Mouse (Mus musculus) liver, embryonic 15.5 days (tissue): ENCODE data around the gene Tfap2d. TPM values are rescaled to one million over a fixed set of nuclear protein-coding genes. Genes with fewer than 3 reads are reported as not detected.

Experiments used
- ATAC-seq: fragments of 200-750 bp; cut with Nextera tagmentation; 2 replicates; pipeline ENCODE4 v1.8.0; 2017; ENCODE audit warnings: moderate number of reproducible peaks, mild to moderate bottlenecking, moderate library complexity; ENCODE audit not compliant: insufficient read depth
- H3K27ac ChIP-seq: fragments of 300-500 bp; sonication (generic); replicated peaks from 2 replicates; pipeline ENCODE4 v1.5.1; 2015; ENCODE audit warnings: mild to moderate bottlenecking, inconsistent platforms
- H3K27me3 ChIP-seq: fragments of 300-500 bp; sonication (generic); 2 replicates; pipeline ENCODE4 v1.6.1; 2015; ENCODE audit warnings: mild to moderate bottlenecking, inconsistent platforms
- H3K36me3 ChIP-seq: fragments of 300-500 bp; sonication (generic); replicated peaks from 2 replicates; pipeline ENCODE4 v1.6.1; 2015; ENCODE audit warnings: moderate library complexity, mild to moderate bottlenecking, inconsistent platforms
- H3K4me1 ChIP-seq: fragments of 300-500 bp; sonication (generic); replicated peaks from 2 replicates; pipeline ENCODE4 v1.6.1; 2015; ENCODE audit warnings: inconsistent platforms
- H3K4me2 ChIP-seq: fragments of 300-500 bp; sonication (generic); 2 replicates; pipeline ENCODE4 v1.6.1; 2015; ENCODE audit warnings: moderate library complexity, mild to moderate bottlenecking, inconsistent platforms
- H3K4me3 ChIP-seq: fragments of 300-500 bp; sonication (generic); replicated peaks from 2 replicates; pipeline ENCODE4 v1.5.1; 2015; ENCODE audit warnings: mild to moderate bottlenecking, inconsistent platforms
- H3K9ac ChIP-seq: fragments of 300-500 bp; sonication (generic); 2 replicates; pipeline ENCODE4 v1.6.1; 2015; ENCODE audit warnings: moderate library complexity, mild to moderate bottlenecking, inconsistent platforms
- H3K9me3 ChIP-seq: fragments of 300-500 bp; sonication (generic); replicated peaks from 2 replicates; pipeline ENCODE4 v1.6.1; 2016; ENCODE audit warnings: inconsistent platforms
- WGBS: fragments of 180-500 bp; shearing (Covaris S2); methylation state at CpG from one replicate; pipeline ENCODE4 v1.1.7; 2015; ENCODE audit warnings: mixed read lengths; ENCODE audit not compliant: insufficient replicate concordance; 5-methylcytosine and 5-hydroxymethylcytosine counted together
- polyA plus RNA-seq: library from polyadenylated mRNA; unstranded; fragments of >200 nt; fragmentation: Nextera tagmentation; extraction: Ambion mirVana; gene quantifications from 2 replicates; pipeline ENCODE4 v1.2.1, GENCODE M21; 2015

The Tfap2d gene
- polyA plus RNA-seq, 1 experiment from 2014 or later, result not detected

- no peak for ATAC-seq
- H3K4me1 ChIP-seq, result no peaks in the 10 kb centered on the region
- no peaks in the 10 kb centered on the region for H3K36me3 ChIP-seq
- no peak overlapping the region for H3K4me2 ChIP-seq
- no peak overlapping the region for H3K4me3 ChIP-seq
- no peaks in the 10 kb centered on the region for H3K9me3 ChIP-seq
- H3K27ac ChIP-seq, result no peak overlapping the region
- WGBS, result 4% methylated on average over 16 of the region's 16 CpGs
- H3K9ac ChIP-seq, result no peak overlapping the region
- H3K27me3 ChIP-seq, result peaks cover 49% of the 10 kb centered on the region
These were observed 6.9 kb downstream of the Tfap2d start for GRCm38 (mm10) chr1:19109711-19110110.

- no peaks in the 10 kb centered on the region for H3K4me1 ChIP-seq
- H3K4me3 ChIP-seq, result no peak overlapping the region
- ATAC-seq, result no peak
- no peaks in the 10 kb centered on the region for H3K36me3 ChIP-seq
- no peak overlapping the region for H3K4me2 ChIP-seq
- no peaks in the 10 kb centered on the region for H3K9me3 ChIP-seq
- no peak overlapping the region for H3K27ac ChIP-seq
- 3% methylated on average over 5 of the region's 5 CpGs for WGBS
- H3K9ac ChIP-seq, result no peak overlapping the region
- H3K27me3 ChIP-seq, result peaks cover 44% of the 10 kb centered on the region
These were observed 7.4 kb downstream of the Tfap2d start for GRCm38 (mm10) chr1:19110211-19110610.

- Histone ChIP-seq H3K9me3 (no peaks in the 10 kb centered on the region), H3K4me3 (no peak overlapping the region), H3K9ac (no peak overlapping the region), H3K27ac (no peak overlapping the region), H3K4me2 (no peak overlapping the region), H3K36me3 (no peaks in the 10 kb centered on the region), H3K27me3 (peaks cover 36% of the 10 kb centered on the region), H3K4me1 (no peaks in the 10 kb centered on the region)
- WGBS, result 1% methylated on average over 22 of the region's 22 CpGs
- no peak for ATAC-seq
These were observed 8.2 kb downstream of the Tfap2d start for GRCm38 (mm10) chr1:19111020-19111419.

GRCm38 (mm10) chr1:19178742-19179397 lies 76.0 kb downstream of the Tfap2d start:
- H3K4me1 ChIP-seq, result no peaks in the 10 kb centered on the region
- no peak overlapping the region for H3K4me3 ChIP-seq
- H3K36me3 ChIP-seq, result no peaks in the 10 kb centered on the region
- WGBS, result 7% methylated on average over 4 of the region's 4 CpGs
- H3K9me3 ChIP-seq, result no peaks in the 10 kb centered on the region
- no peak overlapping the region for H3K4me2 ChIP-seq
- no peak overlapping the region for H3K27ac ChIP-seq
- ATAC-seq, result no peak
- no peaks in the 10 kb centered on the region for H3K27me3 ChIP-seq
- no peak overlapping the region for H3K9ac ChIP-seq

- Histone ChIP-seq H3K27me3 (peaks cover 37% of the 10 kb centered on the region), H3K36me3 (no peaks in the 10 kb centered on the region), H3K9me3 (no peaks in the 10 kb centered on the region), H3K27ac (no peak overlapping the region), H3K4me3 (no peak overlapping the region), H3K9ac (no peak overlapping the region), H3K4me1 (no peaks in the 10 kb centered on the region), H3K4me2 (peak overlapping the region; percentile 33)
- WGBS, result 2% methylated on average over 12 of the region's 12 CpGs
- ATAC-seq, result no peak
These were observed 102.8 kb downstream of the Tfap2d start for GRCm38 (mm10) chr1:19205649-19206048.

- no peak for ATAC-seq
- H3K36me3 ChIP-seq, result no peaks in the 10 kb centered on the region
- 2% methylated on average over 7 of the region's 7 CpGs for WGBS
- H3K4me1 ChIP-seq, result no peaks in the 10 kb centered on the region
- no peaks in the 10 kb centered on the region for H3K9me3 ChIP-seq
- H3K4me3 ChIP-seq, result no peak overlapping the region
- H3K27ac ChIP-seq, result no peak overlapping the region
- peaks cover 43% of the 10 kb centered on the region for H3K27me3 ChIP-seq
- no peak overlapping the region for H3K9ac ChIP-seq
- no peak overlapping the region for H3K4me2 ChIP-seq
These were observed 103.4 kb downstream of the Tfap2d start for GRCm38 (mm10) chr1:19206194-19206593.

GRCm38 (mm10) chr1:19207611-19208010 lies 104.8 kb downstream of the Tfap2d start:
- H3K36me3 ChIP-seq, result no peaks in the 10 kb centered on the region
- no peak for ATAC-seq
- no peaks in the 10 kb centered on the region for H3K9me3 ChIP-seq
- no peak overlapping the region for H3K4me3 ChIP-seq
- H3K27ac ChIP-seq, result no peak overlapping the region
- 7% methylated on average over 4 of the region's 4 CpGs for WGBS
- H3K4me2 ChIP-seq, result no peak overlapping the region
- H3K4me1 ChIP-seq, result no peaks in the 10 kb centered on the region
- H3K27me3 ChIP-seq, result peaks cover 57% of the 10 kb centered on the region
- H3K9ac ChIP-seq, result no peak overlapping the region

GRCm38 (mm10) chr1:19208641-19209358 lies 106.0 kb downstream of the Tfap2d start, which contains the start of gene Tfap2b:
Tfap2b (plus strand) TSS chr1:19208914.
- Histone ChIP-seq H3K4me3 (no peak within 1 kb of the TSS), H3K9ac (no peak within 1 kb of the TSS), H3K4me2 (0 out of 2 replicates have a peak within 1 kb of the TSS, but pooled peaks have one; percentile 3), H3K4me1 (no peaks in the 10 kb centered on the region), H3K36me3 (no peaks in the 10 kb centered on the region), H3K27me3 (peaks cover 67% of the 10 kb centered on the region), H3K9me3 (no peaks in the 10 kb centered on the region), H3K27ac (no peak within 1 kb of the TSS)
- ATAC-seq, result no peak
- 2% methylated on average over 26 of the region's 26 CpGs for WGBS

GRCm38 (mm10) chr1:19209359-19209745 lies 106.5 kb downstream of the Tfap2d start:
- H3K4me2 ChIP-seq, result no peak overlapping the region
- H3K9ac ChIP-seq, result no peak overlapping the region
- no peak for ATAC-seq
- no peaks in the 10 kb centered on the region for H3K36me3 ChIP-seq
- H3K4me1 ChIP-seq, result no peaks in the 10 kb centered on the region
- no peak overlapping the region for H3K27ac ChIP-seq
- H3K27me3 ChIP-seq, result peaks cover 73% of the 10 kb centered on the region
- WGBS, result under 1% methylated on average over 10 of the region's 10 CpGs
- H3K4me3 ChIP-seq, result no peak overlapping the region
- H3K9me3 ChIP-seq, result no peaks in the 10 kb centered on the region

- peaks cover 77% of the 10 kb centered on the region for H3K27me3 ChIP-seq
- no peaks in the 10 kb centered on the region for H3K36me3 ChIP-seq
- ATAC-seq, result no peak
- H3K27ac ChIP-seq, result no peak overlapping the region
- H3K9ac ChIP-seq, result no peak overlapping the region
- no peaks in the 10 kb centered on the region for H3K9me3 ChIP-seq
- no peaks in the 10 kb centered on the region for H3K4me1 ChIP-seq
- no peak overlapping the region for H3K4me3 ChIP-seq
- H3K4me2 ChIP-seq, result peak overlapping the region; percentile 3; the same call in 1 of the 2 replicates
- WGBS, result under 1% methylated on average over 31 of the region's 31 CpGs
These were observed 107.0 kb downstream of the Tfap2d start for GRCm38 (mm10) chr1:19209776-19210175.

- H3K36me3 ChIP-seq, result no peaks in the 10 kb centered on the region
- no peak for ATAC-seq
- H3K9ac ChIP-seq, result no peak overlapping the region
- H3K27me3 ChIP-seq, result peaks cover 83% of the 10 kb centered on the region
- no peaks in the 10 kb centered on the region for H3K4me1 ChIP-seq
- under 1% methylated on average over 30 of the region's 30 CpGs for WGBS
- H3K4me2 ChIP-seq, result peak overlapping the region; percentile 3; the same call in 1 of the 2 replicates
- no peaks in the 10 kb centered on the region for H3K9me3 ChIP-seq
- no peak overlapping the region for H3K27ac ChIP-seq
- no peak overlapping the region for H3K4me3 ChIP-seq
These were observed 107.6 kb downstream of the Tfap2d start for GRCm38 (mm10) chr1:19210215-19211032.
